Mouse (Mus musculus) lung, adult 2 months (tissue): ENCODE data around the gene Adamts9.

Source experiments
- CTCF ChIP-seq: fragments of 200-500 bp; IDR thresholded peaks from 2 replicates; pipeline ENCODE4 v1.5.1; 2011; ENCODE audit warnings: mild to moderate bottlenecking, low read length, control low read depth; ENCODE audit not compliant: insufficient read depth
- POLR2A ChIP-seq: fragments of 200-500 bp; IDR thresholded peaks from 2 replicates; pipeline ENCODE4 v1.6.1; 2011; ENCODE audit warnings: low read depth, mild to moderate bottlenecking, control low read depth, low read length, borderline replicate concordance; ENCODE audit errors: extremely low read depth

DNA sequence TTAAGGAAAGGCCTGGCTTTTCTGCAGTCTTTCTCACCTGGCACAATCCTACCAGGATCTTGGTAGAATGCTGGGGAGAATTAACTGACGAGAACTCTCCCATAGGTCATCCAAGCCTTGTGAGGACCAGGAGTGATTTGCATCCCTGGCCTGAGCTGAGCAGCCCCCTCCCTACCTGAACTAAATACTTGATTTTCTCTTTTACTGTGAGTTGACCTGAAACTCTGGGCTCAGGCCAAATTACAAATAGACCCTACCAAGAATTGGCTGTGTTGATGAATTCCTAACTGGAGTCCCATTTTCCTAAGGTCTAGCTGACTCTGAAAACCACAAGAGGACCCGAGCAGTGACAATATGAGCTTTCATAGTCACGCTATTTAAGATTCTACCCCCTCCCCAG lies 25.4 kb upstream of the Adamts9 start:
- TF ChIP-seq CTCF (no peak), POLR2A (no peak)
